Mouse (Mus musculus) layer of hippocampus, adult 11-12 months (tissue): ENCODE data around the gene Eef1akmt3.
"Not testable (repeated sequence)": the region's sequence is repeated elsewhere in the genome, so short reads cannot be mapped to it uniquely, and the experiment has no call there.

ENCODE experiments used
- DNase-seq: peaks from one replicate; pipeline ENCODE4 v3.0.0; 2022; ENCODE audit warnings: low spot score

Gene Eef1akmt3

GRCm38 (mm10) chr10:127041274-127041766 lies at the start of gene Eef1akmt3, which contains the start of gene Mettl1:
Eef1akmt3 (minus strand) TSS chr10:127041513.
Mettl1 (plus strand) TSS chr10:127041414.
- DNase-seq: no peak

GRCm38 (mm10) chr10:127090560-127091411 lies 49.5 kb upstream of the Eef1akmt3 start:
- DNase-seq: no peak

GRCm38 (mm10) chr10:127085633-127086032 lies 44.3 kb upstream of the Eef1akmt3 start:
- DNase-seq: no peak

- no peak for DNase-seq
Observed at GRCm38 (mm10) chr10:127085052-127085451, 43.7 kb upstream of the Eef1akmt3 start.

- no peak for DNase-seq
Observed at GRCm38 (mm10) chr10:127083915-127084306, 42.6 kb upstream of the Eef1akmt3 start.

- DNase-seq: no peak
Observed at GRCm38 (mm10) chr10:127083292-127083914, 42.1 kb upstream of the Eef1akmt3 start.

GRCm38 (mm10) chr10:127081996-127082620 lies 40.8 kb upstream of the Eef1akmt3 start:
- no peak for DNase-seq

GRCm38 (mm10) chr10:127080901-127081780 lies 39.8 kb upstream of the Eef1akmt3 start:
- DNase-seq: peak; percentile 61

- DNase-seq: no peak
Observed at GRCm38 (mm10) chr10:127079665-127080391, 38.5 kb upstream of the Eef1akmt3 start.

GRCm38 (mm10) chr10:127078677-127079575 lies 37.6 kb upstream of the Eef1akmt3 start:
- DNase-seq: peak; percentile 59

- DNase-seq: peak; percentile 63
Observed at GRCm38 (mm10) chr10:127078001-127078676, 36.8 kb upstream of the Eef1akmt3 start.

GRCm38 (mm10) chr10:127077515-127077914 lies 36.2 kb upstream of the Eef1akmt3 start:
- DNase-seq: peak; percentile 54

- DNase-seq: peak; percentile 55
Observed at GRCm38 (mm10) chr10:127076082-127076481, 34.8 kb upstream of the Eef1akmt3 start.

- DNase-seq: no peak
Observed at GRCm38 (mm10) chr10:127075651-127076050, 34.3 kb upstream of the Eef1akmt3 start.

- no peak for DNase-seq
Observed at GRCm38 (mm10) chr10:127075080-127075479, 33.8 kb upstream of the Eef1akmt3 start, which contains the start of gene Agap2. Agap2 (plus strand) TSS chr10:127075284.

- DNase-seq: no peak
Observed at GRCm38 (mm10) chr10:127073981-127074380, 32.7 kb upstream of the Eef1akmt3 start.

- DNase-seq: not testable (repeated sequence)
Observed at GRCm38 (mm10) chr10:127072969-127073368, 31.7 kb upstream of the Eef1akmt3 start.

- DNase-seq: not testable (repeated sequence)
Observed at GRCm38 (mm10) chr10:127072270-127072669, 31.0 kb upstream of the Eef1akmt3 start.

GRCm38 (mm10) chr10:127071203-127071602 lies 29.9 kb upstream of the Eef1akmt3 start:
- no peak for DNase-seq
